Mouse (Mus musculus) cerebellum, adult 8-10 months (tissue): Measurements from ENCODE around the gene Fut9.

ENCODE experiments used
- DNase-seq: peaks from one replicate; pipeline ENCODE4 v3.0.0; 2022

Gene Fut9

GRCm38 (mm10) chr4:25641993-25642392 is 158.1 kb downstream of the Fut9 start:
- DNase-seq = no peak

- no peak for DNase-seq
Observed at GRCm38 (mm10) chr4:25633262-25633661, 166.8 kb downstream of the Fut9 start.

- DNase-seq = no peak
Observed at GRCm38 (mm10) chr4:25628113-25628512, 171.9 kb downstream of the Fut9 start.

GRCm38 (mm10) chr4:25627467-25627866 is 172.6 kb downstream of the Fut9 start:
- peak; percentile 25 for DNase-seq

GRCm38 (mm10) chr4:25627039-25627438 is 173.0 kb downstream of the Fut9 start:
- DNase-seq = no peak

- DNase-seq = peak; percentile 71
Observed at GRCm38 (mm10) chr4:25623176-25623575, 176.9 kb downstream of the Fut9 start.

- DNase-seq = no peak
Observed at GRCm38 (mm10) chr4:25617301-25617700, 182.7 kb downstream of the Fut9 start.

- no peak for DNase-seq
Observed at GRCm38 (mm10) chr4:25613426-25613825, 186.6 kb downstream of the Fut9 start.

GRCm38 (mm10) chr4:25610481-25610880 is 189.6 kb downstream of the Fut9 start:
- no peak for DNase-seq

- no peak for DNase-seq
Observed at GRCm38 (mm10) chr4:25593218-25593617, 206.8 kb downstream of the Fut9 start.
